In genomic region chr3:99211105-99211698, GRCm38 (mm10) we compare ENCODE assay signal across 24 mouse cellular contexts. TPM values are rescaled to one million over a fixed set of nuclear protein-coding genes. Genes with fewer than 3 reads are reported as not detected.
DNase-seq lines count a peak whose midpoint lies in the region; ATAC-seq and TF ChIP-seq lines count a peak whose summit lies in the region.
"Had no signal": no experiment of that assay in that cellular context is flagged by ENCODE, and none has a peak within 500 bp of the region (broad histone marks: within the 10 kb centered on the region; RNA-seq: fewer than 3 reads in every experiment).

No protein-coding gene starts in this region.

- ATAC-seq in hindbrain, embryonic 13.5 days (ENCODE audit: low FRiP score), result no peak
- ATAC-seq in midbrain, embryonic 15.5 days (replicated peaks), result peak; percentile 63
- ATAC-seq: forebrain, embryonic 16.5 days; liver, postnatal 0 days had no signal

- H3K9me3 ChIP-seq in hindbrain, embryonic 10.5 days, result no peaks in the 10 kb centered on the region
- no peaks in the 10 kb centered on the region for H3K9me3 ChIP-seq in hindbrain, embryonic 13.5 days
- H3K9me3 ChIP-seq in midbrain, embryonic 15.5 days, result no peaks in the 10 kb centered on the region

- no peak for TF ChIP-seq CTCF in brain, embryonic 14.5 days (IDR thresholded peaks at IDR 0.05; ENCODE audit: borderline replicate concordance, extremely low read depth, insufficient read depth, insufficient read length)

- H3K4me1 ChIP-seq in hindbrain, embryonic 10.5 days (replicated peaks), result peaks cover 9% of the 10 kb centered on the region; the same call in 1 of the 2 replicates
- peaks cover 6% of the 10 kb centered on the region for H3K4me1 ChIP-seq in hindbrain, embryonic 13.5 days (replicated peaks)
- no peaks in the 10 kb centered on the region for H3K4me1 ChIP-seq in midbrain, embryonic 15.5 days

- peaks cover 7% of the 10 kb centered on the region for H3K36me3 ChIP-seq in hindbrain, embryonic 10.5 days
- peaks cover under 1% of the 10 kb centered on the region; the same call in 1 of the 2 replicates for H3K36me3 ChIP-seq in hindbrain, embryonic 13.5 days
- no peaks in the 10 kb centered on the region for H3K36me3 ChIP-seq in midbrain, embryonic 15.5 days (replicated peaks)

- no peak overlapping the region for H3K4me3 ChIP-seq in hindbrain, embryonic 10.5 days
- H3K4me3 ChIP-seq in hindbrain, embryonic 13.5 days, result no peak overlapping the region
- no peak overlapping the region for H3K4me3 ChIP-seq in midbrain, embryonic 15.5 days
- H3K4me3 ChIP-seq: left cerebral cortex, adult 2 months had no signal

- 62% methylated on average over 14 of the region's 14 CpGs for WGBS in hindbrain, embryonic 10.5 days
- 43% methylated on average over 14 of the region's 14 CpGs for WGBS in hindbrain, embryonic 13.5 days
- WGBS in midbrain, embryonic 15.5 days, result 43% methylated on average over 14 of the region's 14 CpGs

- intact Hi-C loops in left cerebral cortex, postnatal 4 days (cut with DNase I), result no loop called here

- H3K27me3 ChIP-seq in hindbrain, embryonic 10.5 days (ENCODE audit: insufficient read depth, poor library complexity, severe bottlenecking), result no peaks in the 10 kb centered on the region
- no peaks in the 10 kb centered on the region for H3K27me3 ChIP-seq in hindbrain, embryonic 13.5 days
- no peaks in the 10 kb centered on the region for H3K27me3 ChIP-seq in midbrain, embryonic 15.5 days (replicated peaks)

- no peak overlapping the region for H3K9ac ChIP-seq in hindbrain, embryonic 13.5 days
- H3K9ac ChIP-seq in midbrain, embryonic 15.5 days, result no peak overlapping the region
- H3K9ac ChIP-seq: liver, postnatal 0 days had no signal

- H3K27ac ChIP-seq in hindbrain, embryonic 10.5 days, result peak overlapping the region; percentile 29; the same call in 1 of the 2 replicates
- no peak overlapping the region for H3K27ac ChIP-seq in hindbrain, embryonic 13.5 days
- no peak overlapping the region for H3K27ac ChIP-seq in midbrain, embryonic 15.5 days
- H3K27ac ChIP-seq: left cerebral cortex, adult 2 months; macrophage had no signal

- no peak overlapping the region for H3K4me2 ChIP-seq in hindbrain, embryonic 13.5 days
- 0 out of 2 replicates have a peak overlapping the region, but pooled peaks have one; percentile 9 for H3K4me2 ChIP-seq in midbrain, embryonic 15.5 days

- no peak for DNase-seq in hindbrain, embryonic 10.5 days (ENCODE audit: low spot score)
- peak; percentile 38 for DNase-seq in brain, embryonic 14.5 days (ENCODE audit: low read depth)
- peak; percentile 18 for DNase-seq in embryo, embryonic 9.5 days (ENCODE audit: extremely low spot score)
- DNase-seq in left cerebral cortex, postnatal 4 days, result no peak
- no peak for DNase-seq in adrenal gland, postnatal 14 days
- DNase-seq in kidney, adult 11 months, result no peak
- DNase-seq: adrenal gland, adult 8-10 months; B cell, adult 2 months; cerebellum, adult 2 months; liver; liver, postnatal 0 days; right cerebral cortex, adult 18-20 months; thymus, adult 2 months had no signal

- no peak for TF ChIP-seq POLR2A in brain, embryonic 14.5 days (IDR thresholded peaks at IDR 0.05; ENCODE audit: borderline replicate concordance, extremely low read depth, insufficient read depth, insufficient read length, poor library complexity, severe bottlenecking)

RNA-seq across cellular contexts. Expression of gene Tbx15, which starts 29.0 kb away (rescaled TPM):
- polyA plus RNA-seq in hindbrain, embryonic 10.5 days (2016; fragmentation: Nextera tagmentation; extraction: Ambion mirVana), result 2.2 and 2.3 TPM in 2 replicates
- polyA plus RNA-seq in hindbrain, embryonic 13.5 days (2015; fragmentation: Nextera tagmentation; extraction: Ambion mirVana), result 0.57 and 1.1 TPM in 2 replicates
- 3.1 and 4.2 TPM in 2 replicates for polyA plus RNA-seq in brain, embryonic 14.5 days (2012; rRNA removed)
- polyA plus RNA-seq in midbrain, embryonic 15.5 days (2015; fragmentation: Nextera tagmentation; extraction: Ambion mirVana), result 0.61 and 0.69 TPM in 2 replicates
- 1 to 10 TPM; 1.8 to 2.0 TPM for total RNA-seq in left cerebral cortex, postnatal 4 days (2021)
- total RNA-seq in adrenal gland, postnatal 14 days (2021), result 0.19 and 0.44 TPM in 2 replicates
- total RNA-seq: common myeloid progenitor, adult 5-6 weeks; hematopoietic stem cell, adult 5-6 weeks; neutrophil, adult 5-6 weeks had no signal
- polyA plus RNA-seq: intestine, embryonic 14.5 days; kidney, embryonic 14.5 days; macrophage; small intestine, adult 2 months had no signal

Comparison
In these comparisons a context has a peak if more than half of its experiments do, and no peak if none do; other contexts are left out.
1. DNase-seq: peak in brain, embryonic 14.5 days (single experiment) and embryo, embryonic 9.5 days (single experiment); none in hindbrain, embryonic 10.5 days (single experiment), left cerebral cortex, postnatal 4 days (single experiment), adrenal gland, postnatal 14 days (single experiment) and kidney, adult 11 months (single experiment).